Mouse (Mus musculus): ENCODE measurements around the gene Inpp1. TPM values are rescaled to one million over a fixed set of nuclear protein-coding genes. Genes with fewer than 3 reads are reported as not detected.

The Inpp1 gene
- polyA plus RNA-seq (2017; shearing (Covaris generic)) = 142 TPM

DNA sequence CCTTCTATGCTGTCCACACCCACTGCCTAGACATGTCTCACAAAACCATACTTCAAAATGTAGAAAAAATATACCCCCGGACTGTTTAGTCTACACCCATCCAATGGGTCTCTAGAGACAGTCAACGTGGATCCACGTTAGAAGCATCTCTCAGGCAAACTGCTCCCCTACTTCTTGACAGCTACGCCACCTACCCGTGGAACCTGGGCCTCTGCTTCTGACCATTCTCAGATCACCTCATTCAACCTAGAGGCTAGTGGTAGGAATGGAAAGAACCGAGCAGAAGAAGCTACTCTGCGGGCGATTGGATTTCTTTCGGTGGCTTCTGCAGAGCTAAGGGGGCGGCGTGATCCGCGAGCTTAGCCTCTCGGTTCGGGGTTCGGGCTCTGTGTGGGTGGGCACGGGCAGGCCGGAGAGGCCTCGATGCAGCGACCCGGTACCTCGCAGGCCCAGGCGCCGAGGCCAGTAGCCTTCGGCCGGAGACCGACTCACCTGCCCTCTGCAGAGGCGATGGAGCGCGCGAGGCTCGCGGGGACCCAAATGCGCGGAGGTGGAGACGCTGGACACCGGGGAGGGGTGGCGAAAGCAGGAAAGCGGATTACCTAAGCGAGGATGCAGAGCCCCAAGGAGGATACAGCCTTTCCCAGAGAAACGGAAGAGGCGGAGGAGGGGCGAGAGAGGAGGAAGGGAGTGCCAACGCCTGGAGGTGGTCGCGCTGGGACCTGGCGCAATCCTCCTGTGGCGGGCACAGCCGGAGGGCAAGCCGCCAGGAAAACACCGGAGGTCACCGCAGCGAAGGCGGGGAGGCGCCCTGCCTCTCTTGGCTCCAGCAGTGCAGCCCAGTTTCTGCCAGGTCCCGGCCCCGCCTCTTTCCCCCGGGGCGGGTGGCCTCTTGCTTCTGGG, at the start of gene Inpp1:
Gene Inpp1 (minus strand): TSS at position 779 of the 903 bp plus-strand sequence.

DNA sequence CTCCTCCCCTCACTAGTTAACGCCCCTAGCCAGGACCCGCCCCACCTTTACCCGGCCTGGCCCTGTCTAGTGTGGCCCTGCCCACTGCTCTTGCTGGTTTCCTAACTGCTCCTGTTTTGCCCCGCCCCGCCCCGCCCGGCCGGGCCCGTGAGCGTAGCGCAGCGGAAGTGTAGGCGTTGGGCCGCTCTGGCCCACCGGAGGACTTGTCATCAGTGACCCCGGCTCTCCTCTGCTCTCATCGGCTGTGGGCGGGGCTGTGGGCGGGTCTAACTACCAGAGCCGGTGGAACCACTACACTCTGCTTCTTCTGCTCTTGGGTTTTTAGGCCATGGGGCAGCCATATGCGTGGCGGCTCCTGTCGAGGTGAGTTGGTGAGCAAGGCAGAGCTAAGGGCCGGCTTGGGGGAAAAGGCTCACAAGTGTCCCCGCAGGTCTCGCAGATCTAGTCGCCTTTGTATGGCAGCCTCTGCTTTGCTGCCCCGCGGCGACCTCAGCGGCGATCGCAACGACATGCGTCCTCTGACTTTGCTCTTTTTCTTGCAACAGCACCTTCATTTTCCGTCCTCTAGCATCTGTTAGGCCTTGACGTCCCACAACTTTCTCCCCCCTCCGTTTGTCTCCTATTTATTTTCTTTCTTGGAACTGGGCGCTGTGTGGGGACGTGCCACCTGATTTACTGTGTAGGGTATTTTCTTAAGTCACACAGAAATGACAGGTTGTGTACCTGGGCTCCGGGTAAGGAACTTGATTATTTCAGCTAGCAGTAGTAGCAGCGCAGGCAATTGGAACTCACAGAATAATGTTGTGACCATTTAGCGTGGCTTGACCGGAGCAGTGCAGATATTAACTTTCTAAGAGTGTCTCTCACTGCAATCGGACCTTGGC, 27.5 kb upstream of the Inpp1 start, which contains the start of gene Hibch:
Gene Hibch (plus strand): TSS at position 148 of the 884 bp plus-strand sequence.

Other genes starting within 250 kb of the Inpp1 start
- gene Nemp2, start 187.0 kb downstream of the Inpp1 start, polyA plus RNA-seq (2017; shearing (Covaris generic)) = 42.4 TPM
- 2.1 TPM for gene Mfsd6, start 90.2 kb downstream of the Inpp1 start, polyA plus RNA-seq (2017; shearing (Covaris generic))
- gene Hibch, start 27.2 kb upstream of the Inpp1 start, polyA plus RNA-seq (2017; shearing (Covaris generic)) = 28.6 TPM
- gene 1700019D03Rik, start 202.5 kb upstream of the Inpp1 start, polyA plus RNA-seq (2017; shearing (Covaris generic)) = 5.0 TPM
- gene Mstn, start 244.0 kb upstream of the Inpp1 start, polyA plus RNA-seq (2017; shearing (Covaris generic)) = 0.30 TPM